Mouse (Mus musculus): ENCODE data around the gene Olfr2.
"Not testable (repeated sequence)": the region's sequence is repeated elsewhere in the genome, so short reads cannot be mapped to it uniquely, and the experiment has no call there.

Olfr2 gene

GRCm38 (mm10) chr7:107005972-107006371, at the start of gene Olfr2:
Gene Olfr2, minus strand, starts transcription at chr7:107006072.
- in situ Hi-C loops (cut with MboI, MseI), result no loop called here

- in situ Hi-C loops (cut with MboI, MseI), result loop anchor here (25.0 kb wide), 1 partner anchor 1135 kb away; no protein-coding TSS in a partner anchor
These were observed 41.7 kb upstream of the Olfr2 start for GRCm38 (mm10) chr7:107047578-107047977.

DNA sequence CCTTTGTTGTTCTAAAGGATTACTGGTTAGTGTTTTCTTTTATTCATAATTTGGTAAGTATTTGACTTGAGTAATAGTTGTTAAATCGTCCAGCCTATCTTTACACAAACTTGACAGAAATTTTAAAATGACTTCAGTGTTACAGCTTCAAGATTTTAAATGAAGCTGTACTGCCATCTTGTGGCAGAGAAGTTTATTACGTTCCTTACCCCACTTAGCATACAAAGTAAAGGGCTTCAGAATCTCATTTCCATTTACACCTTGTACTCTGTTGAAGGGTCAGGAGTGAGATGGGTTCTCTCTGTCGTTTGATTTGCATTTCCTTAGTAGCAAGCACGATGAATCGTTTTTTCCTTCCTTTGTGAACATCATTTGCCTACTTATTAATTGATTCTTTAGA, 40.0 kb upstream of the Olfr2 start:
- in situ Hi-C loops (cut with MboI, MseI), result loop anchor here (25.0 kb wide), 1 partner anchor 1134 kb away; no protein-coding TSS in a partner anchor

- in situ Hi-C loops (cut with MboI, MseI), result loop anchor here (25.0 kb wide), 1 partner anchor 1132 kb away; no protein-coding TSS in a partner anchor
These were observed 38.5 kb upstream of the Olfr2 start for GRCm38 (mm10) chr7:107044407-107044806.

DNA sequence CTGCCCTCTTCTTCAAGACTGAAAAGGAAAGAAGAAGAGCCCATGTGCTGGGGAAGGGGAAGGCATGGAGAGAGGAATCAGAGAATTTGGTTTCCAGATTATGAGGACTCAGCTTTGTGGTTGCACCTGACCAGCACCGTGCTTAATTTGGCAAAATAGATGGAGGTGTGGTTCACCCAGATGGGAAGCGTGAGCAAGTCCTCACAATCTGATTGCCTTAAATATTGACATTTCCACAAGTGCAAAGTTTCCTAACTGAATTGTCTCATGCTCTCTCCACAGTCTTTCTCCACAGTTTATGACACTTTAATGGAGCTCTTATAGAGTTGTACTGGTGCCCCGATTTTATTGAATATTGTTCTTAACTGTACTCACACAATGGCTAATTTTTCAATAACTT, 37.3 kb upstream of the Olfr2 start:
- in situ Hi-C loops (cut with MboI, MseI), result loop anchor here (25.0 kb wide), 1 partner anchor 1131 kb away; no protein-coding TSS in a partner anchor

DNA sequence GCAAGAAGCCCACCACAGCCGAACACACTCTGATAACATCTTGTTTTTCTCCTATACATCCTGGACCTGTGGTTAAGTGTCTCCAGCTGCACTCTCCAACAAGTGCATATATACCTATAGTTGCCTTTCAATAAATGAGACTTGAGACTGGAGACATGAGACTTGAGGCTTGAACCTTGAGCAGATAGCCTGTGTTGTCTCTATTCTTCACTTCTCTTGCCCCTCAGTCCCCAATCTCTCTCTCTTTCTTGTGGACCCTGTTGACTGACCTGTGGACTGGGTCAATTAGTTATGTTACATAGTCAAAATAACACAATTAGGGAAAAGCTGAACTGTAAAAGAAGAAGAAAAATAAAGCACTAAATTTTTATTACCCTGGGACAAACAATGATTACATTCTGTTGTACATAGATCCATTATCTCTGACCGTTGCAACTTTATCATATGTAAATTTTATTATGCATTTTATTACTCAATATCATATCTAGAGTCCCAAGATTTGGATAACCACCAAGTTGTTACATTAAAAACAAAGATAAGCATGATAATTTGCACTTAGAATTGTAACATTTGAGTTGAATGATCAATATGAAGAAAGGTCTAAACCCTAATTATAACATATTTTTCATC, 34.2 kb upstream of the Olfr2 start:
- in situ Hi-C loops (cut with MboI, MseI), result loop anchor here (25.0 kb wide), 1 partner anchor 1128 kb away; no protein-coding TSS in a partner anchor

- in situ Hi-C loops (cut with MboI, MseI), result loop anchor here (25.0 kb wide), 1 partner anchor 1119 kb away; no protein-coding TSS in a partner anchor
These were observed 25.0 kb upstream of the Olfr2 start, which contains the start of gene Olfr713 for GRCm38 (mm10) chr7:107030874-107031273. Gene Olfr713, plus strand, starts transcription at chr7:107031174.

DNA sequence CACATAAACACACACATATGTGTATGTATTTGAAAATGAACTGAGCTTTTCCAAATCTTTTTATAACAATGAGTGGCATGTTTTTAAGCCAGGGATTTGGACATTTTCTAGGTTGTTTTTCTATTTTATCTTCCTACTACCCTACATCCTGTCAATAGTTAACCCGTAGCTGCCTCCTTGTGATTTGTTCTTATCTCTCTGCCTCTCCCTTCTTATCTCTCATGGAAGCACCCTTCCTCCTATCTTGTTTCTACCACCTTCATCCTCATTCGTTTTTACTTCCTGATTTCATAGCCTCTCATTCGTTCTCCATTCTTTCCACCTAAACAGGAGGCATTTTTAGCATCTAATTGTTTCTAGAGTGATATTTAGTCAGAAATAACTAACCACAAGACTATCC, 1.7 kb downstream of the Olfr2 start:
- in situ Hi-C loops (cut with MboI, MseI), result no loop called here

DNA sequence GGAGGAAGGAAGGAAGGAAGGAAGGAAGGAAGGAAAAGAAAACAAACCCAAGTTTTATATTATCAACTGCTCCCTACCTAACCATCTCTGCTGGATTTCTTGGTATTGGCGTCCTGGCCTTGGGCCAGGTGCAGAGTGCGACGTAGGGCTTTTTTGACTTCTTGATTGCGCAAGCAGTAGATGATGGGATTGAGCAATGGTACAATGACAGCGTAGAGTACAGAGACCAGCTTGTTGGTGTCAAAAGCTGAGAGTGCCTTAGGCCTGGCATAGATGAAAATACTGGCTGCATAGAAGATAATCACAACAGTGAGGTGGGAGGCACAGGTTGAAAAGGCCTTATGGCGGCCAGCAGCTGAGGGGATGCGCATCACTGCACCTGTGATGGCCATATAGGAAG, 5.1 kb downstream of the Olfr2 start:
- in situ Hi-C loops (cut with MboI, MseI), result no loop called here

- in situ Hi-C loops (cut with MboI, MseI), result no loop called here
These were observed 20.6 kb downstream of the Olfr2 start for GRCm38 (mm10) chr7:106985236-106985635.

- in situ Hi-C loops (cut with MboI, MseI), result no loop called here
These were observed 30.5 kb downstream of the Olfr2 start, which contains the start of gene Olfr711 for GRCm38 (mm10) chr7:106975353-106975752. Gene Olfr711, minus strand, starts transcription at chr7:106975453.

- in situ Hi-C loops (cut with MboI, MseI), result not testable (repeated sequence)
These were observed 38.4 kb downstream of the Olfr2 start for GRCm38 (mm10) chr7:106967503-106967902.

DNA sequence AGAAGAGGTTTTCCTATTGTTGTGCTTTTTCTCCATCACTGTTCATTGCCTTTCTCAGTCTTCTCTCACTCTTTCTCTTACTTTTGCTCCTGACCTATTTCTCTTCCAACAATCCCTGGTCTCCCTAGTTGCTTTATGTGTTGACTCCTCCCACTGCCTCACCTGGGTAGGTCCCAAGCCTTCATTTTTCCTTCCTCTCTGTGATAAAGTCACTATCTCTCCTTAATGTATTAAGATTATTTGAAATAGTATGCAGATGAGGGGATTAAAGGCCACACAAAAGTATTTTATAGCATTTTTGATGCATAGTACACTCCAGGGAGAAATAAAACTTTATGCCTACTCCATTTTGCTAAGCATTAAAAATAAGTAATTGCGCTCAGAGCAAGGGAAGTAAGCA, 42.0 kb downstream of the Olfr2 start, which contains the start of gene Olfr6:
Gene Olfr6, minus strand, starts transcription at position 101 of the 400 bp plus-strand sequence.
- in situ Hi-C loops (cut with MboI, MseI), result no loop called here

DNA sequence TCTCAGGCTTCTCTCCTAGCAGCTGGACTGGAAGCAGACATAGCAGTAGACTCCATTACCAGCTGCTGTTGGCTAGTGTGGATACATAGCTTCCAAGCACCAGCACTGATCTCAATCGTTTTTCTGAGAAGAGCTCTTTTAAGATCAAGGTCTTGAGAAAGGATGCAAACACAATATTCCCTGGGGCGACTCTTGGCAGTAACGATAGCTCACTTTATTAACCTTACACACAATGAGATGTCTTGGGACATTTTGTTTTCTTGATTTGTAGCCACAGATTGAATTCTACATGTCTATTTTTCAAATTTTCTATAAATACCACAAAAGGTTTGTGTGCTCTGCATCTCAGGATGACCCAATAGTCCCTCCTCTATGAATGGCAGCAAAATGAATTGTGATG, 57.7 kb downstream of the Olfr2 start, which contains the start of gene Olfr710:
Gene Olfr710, minus strand, starts transcription at position 101 of the 400 bp plus-strand sequence.
- in situ Hi-C loops (cut with MboI, MseI), result no loop called here

Data from T-helper 2 cell (primary cell).